16 mouse cellular contexts compared by ENCODE assay signal in genomic region chr15:84669771-84670656, GRCm38 (mm10). TPM values are rescaled to one million over a fixed set of nuclear protein-coding genes. Genes with fewer than 3 reads are reported as not detected.
DNase-seq lines count a peak whose midpoint lies in the region; TF ChIP-seq lines count a peak whose summit lies in the region.
"Had no signal": no experiment of that assay in that cellular context is flagged by ENCODE, and none has a peak within 500 bp of the region (broad histone marks: within the 10 kb centered on the region; RNA-seq: fewer than 3 reads in every experiment).

No protein-coding gene starts in this region.

- H3K27ac ChIP-seq in heart, embryonic 10.5 days: 0 out of 2 replicates have a peak overlapping the region, but pooled peaks have one; percentile 17
- peak overlapping the region; percentile 33; the same call in 1 of the 2 replicates for H3K27ac ChIP-seq in layer of hippocampus, adult 2 months
- H3K27ac ChIP-seq: heart, embryonic 15.5 days; hindbrain, embryonic 14.5 days; macrophage had no signal

- TF ChIP-seq CTCF in layer of hippocampus, adult 2 months (conservative IDR thresholded peaks at IDR 0.05): no peak

- H3K27me3 ChIP-seq in heart, embryonic 10.5 days (ENCODE audit: insufficient read depth, poor library complexity, severe bottlenecking): peaks cover 6% of the 10 kb centered on the region
- H3K27me3 ChIP-seq: heart, embryonic 15.5 days had no signal

- H3K9me3 ChIP-seq in heart, embryonic 10.5 days: no peaks in the 10 kb centered on the region
- H3K9me3 ChIP-seq: heart, embryonic 15.5 days had no signal

- no peak for DNase-seq in heart, embryonic 10.5 days (ENCODE audit: low spot score)
- DNase-seq in heart, adult 18-20 months: no peak
- peak; percentile 41 to 51 for DNase-seq in layer of hippocampus, adult 2 months (ENCODE audit: low spot score in 2 of 2)
- no peak for DNase-seq in layer of hippocampus, adult 9-11 months
- peak; percentile 53 for DNase-seq in testis, postnatal 10 days (ENCODE audit: low spot score)
- no peak for DNase-seq in testis, postnatal 14 days (ENCODE audit: low spot score)
- DNase-seq in frontal cortex, postnatal 10 days (ENCODE audit: low spot score in 2 of 2): no peak
- DNase-seq: gastrocnemius, postnatal 36 days; lung, adult 2 months; retina, postnatal 1 day had no signal

- H3K36me3 ChIP-seq in heart, embryonic 10.5 days: no peaks in the 10 kb centered on the region
- H3K36me3 ChIP-seq: heart, embryonic 15.5 days had no signal

- H3K4me3 ChIP-seq in heart, embryonic 10.5 days: no peak overlapping the region
- no peak overlapping the region for H3K4me3 ChIP-seq in layer of hippocampus, adult 2 months
- H3K4me3 ChIP-seq: heart, embryonic 15.5 days had no signal

- H3K4me1 ChIP-seq in heart, embryonic 10.5 days: peaks cover 61% of the 10 kb centered on the region

- 83% methylated on average over 23 of the region's 23 CpGs for WGBS in heart, embryonic 10.5 days

RNA-seq across cellular contexts. Expression of gene Prr5, which starts 0.6 kb away (rescaled TPM):
- 30.6 and 33.1 TPM in 2 replicates for polyA plus RNA-seq in heart, embryonic 10.5 days (2016; fragmentation: Nextera tagmentation; extraction: Ambion mirVana)
- 1 to 10 TPM; 4.3 to 6.2 TPM for total RNA-seq in heart, adult 18-20 months (2021)
- total RNA-seq in layer of hippocampus, adult 2 months (2021): 10 to 100 TPM; 15.5 to 16.9 TPM

RNA-seq across cellular contexts. Expression of gene Arhgap8, which starts 49.8 kb away (rescaled TPM):
- polyA plus RNA-seq in heart, embryonic 10.5 days (2016; fragmentation: Nextera tagmentation; extraction: Ambion mirVana): 4.3 and 6.5 TPM in 2 replicates
- 1 to 10 TPM; 1.4 TPM for total RNA-seq in heart, adult 18-20 months (2021)
- under 1 TPM in 1 of 2 experiments, not detected in 1; 0.64 TPM for total RNA-seq in layer of hippocampus, adult 2 months (2021)
- total RNA-seq: common myeloid progenitor, adult 5-6 weeks; monocyte, adult 5-6 weeks had no signal
- polyA plus RNA-seq: CD4-positive, CD25-positive, alpha-beta regulatory T cell, adult 4 months; macrophage had no signal

Comparison
In these comparisons a context has a peak if more than half of its experiments do, and no peak if none do; other contexts are left out.
1. DNase-seq: peak in layer of hippocampus, adult 2 months (2 of 2) and testis, postnatal 10 days (single experiment); none in heart, embryonic 10.5 days (single experiment), heart, adult 18-20 months (0 of 2), layer of hippocampus, adult 9-11 months (single experiment), testis, postnatal 14 days (single experiment) and frontal cortex, postnatal 10 days (0 of 2).